16 mouse cellular contexts compared by ENCODE assay signal in the genomic region with DNA sequence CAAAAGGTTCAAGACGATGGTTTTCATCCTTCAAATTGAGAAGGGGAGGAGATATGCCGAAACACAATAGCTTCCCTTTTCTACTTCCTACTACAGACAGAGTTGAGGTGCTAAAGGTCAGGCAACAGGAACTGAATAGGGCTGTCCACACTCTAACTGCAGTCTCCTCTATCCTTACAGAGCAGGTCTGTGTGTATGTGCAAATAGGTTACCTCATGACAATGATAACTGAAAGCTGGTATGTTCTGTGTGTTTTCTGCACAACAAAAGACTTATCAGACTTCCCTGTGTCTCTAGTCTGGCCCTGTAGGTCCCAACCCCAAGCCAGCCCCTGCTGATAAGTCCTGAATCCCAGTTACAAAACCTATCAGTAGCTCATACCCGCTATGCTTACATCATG. TPM values are rescaled to one million over a fixed set of nuclear protein-coding genes. Genes with fewer than 3 reads are reported as not detected.
DNase-seq lines count a peak whose midpoint lies in the region; ATAC-seq and TF ChIP-seq lines count a peak whose summit lies in the region.
"Had no signal": no experiment of that assay in that cellular context is flagged by ENCODE, and none has a peak within 500 bp of the region (broad histone marks: within the 10 kb centered on the region; RNA-seq: fewer than 3 reads in every experiment).

No protein-coding gene starts in this region.

- no peaks in the 10 kb centered on the region for H3K27me3 ChIP-seq in liver, adult 2 months (ENCODE audit: control insufficient read depth, insufficient read depth, low read length)
- no peaks in the 10 kb centered on the region for H3K27me3 ChIP-seq in heart, embryonic 12.5 days (replicated peaks)
- H3K27me3 ChIP-seq: heart, embryonic 15.5 days; hindbrain, embryonic 13.5 days; neural tube, embryonic 12.5 days had no signal

- intact Hi-C loops in left cerebral cortex, postnatal 4 days (cut with DNase I) = no loop called here
- intact Hi-C loops in left cerebral cortex, postnatal 14 days (cut with DNase I) = no loop called here

- no peaks in the 10 kb centered on the region for H3K4me1 ChIP-seq in liver, adult 2 months (ENCODE audit: control insufficient read depth, insufficient read depth, low read length)
- H3K4me1 ChIP-seq in heart, embryonic 12.5 days (replicated peaks) = peaks cover 6% of the 10 kb centered on the region
- H3K4me1 ChIP-seq: forebrain, embryonic 10.5 days; heart, embryonic 15.5 days; hindbrain, embryonic 13.5 days; neural tube, embryonic 12.5 days had no signal

- H3K9me3 ChIP-seq in heart, embryonic 12.5 days (replicated peaks) = peaks cover 6% of the 10 kb centered on the region; the same call in 1 of the 2 replicates
- H3K9me3 ChIP-seq: heart, embryonic 15.5 days; hindbrain, embryonic 13.5 days; neural tube, embryonic 12.5 days had no signal

- H3K9ac ChIP-seq in liver, adult 2 months (ENCODE audit: low read depth, low read length) = no peak overlapping the region
- no peak overlapping the region for H3K9ac ChIP-seq in heart, embryonic 12.5 days
- H3K9ac ChIP-seq: heart, embryonic 15.5 days; hindbrain, embryonic 13.5 days; neural tube, embryonic 12.5 days had no signal

- DNase-seq in A20 (ENCODE audit: low read depth, low spot score) = peak; percentile 43
- DNase-seq in liver, adult 2 months (ENCODE audit: extremely low read depth, low read depth, low spot score) = peak; percentile 24
- DNase-seq in left cerebral cortex, postnatal 4 days = no peak
- DNase-seq in adipocyte (ENCODE audit: low spot score) = no peak
- no peak for DNase-seq in left cerebral cortex, postnatal 14 days (ENCODE audit: low spot score in 2 of 2)
- DNase-seq: cerebellum, adult 18-20 months; kidney, adult 11 months; kidney, postnatal 14 days had no signal

- H3K36me3 ChIP-seq in liver, adult 2 months (ENCODE audit: control insufficient read depth, insufficient read depth, low read length) = no peaks in the 10 kb centered on the region
- 0 out of 2 replicates have a peak, but pooled peaks cover 2% of the 10 kb centered on the region for H3K36me3 ChIP-seq in heart, embryonic 12.5 days
- H3K36me3 ChIP-seq: heart, embryonic 15.5 days had no signal

- no peak overlapping the region for H3K4me2 ChIP-seq in heart, embryonic 12.5 days
- H3K4me2 ChIP-seq: heart, embryonic 15.5 days; hindbrain, embryonic 13.5 days; neural tube, embryonic 12.5 days had no signal

- 71% methylated on average over 3 of the region's 3 CpGs for WGBS in liver, adult 2 months
- WGBS in heart, embryonic 12.5 days = 58% methylated on average over 3 of the region's 3 CpGs

- no peak for TF ChIP-seq CTCF in liver, adult 2 months (IDR thresholded peaks at IDR 0.05; ENCODE audit: low read depth, low read length)

- no peak overlapping the region for H3K4me3 ChIP-seq in liver, adult 2 months (ENCODE audit: insufficient read depth, low read depth, low read length)
- no peak overlapping the region for H3K4me3 ChIP-seq in heart, embryonic 12.5 days
- H3K4me3 ChIP-seq: forebrain, embryonic 10.5 days; heart, embryonic 15.5 days; hindbrain, embryonic 13.5 days; neural tube, embryonic 12.5 days had no signal

- no peak overlapping the region for H3K27ac ChIP-seq in liver, adult 2 months (replicated peaks; ENCODE audit: insufficient read depth, low read depth, low read length)
- H3K27ac ChIP-seq in heart, embryonic 12.5 days (ENCODE audit: poor library complexity, severe bottlenecking) = no peak overlapping the region
- H3K27ac ChIP-seq: forebrain, embryonic 10.5 days; heart, embryonic 15.5 days; hindbrain, embryonic 13.5 days; neural tube, embryonic 12.5 days had no signal

- no peak for TF ChIP-seq POLR2A in liver, adult 2 months (IDR thresholded peaks at IDR 0.05; ENCODE audit: extremely low read depth, insufficient read depth, low read length)

- H3K79me2 ChIP-seq in liver, adult 2 months (ENCODE audit: control insufficient read depth, insufficient read depth, low read length) = no peaks in the 10 kb centered on the region; the same call in 1 of the 2 replicates

- ATAC-seq in CD4-positive, CD25-positive, alpha-beta regulatory T cell, adult 4 months = peak; percentile 20
- ATAC-seq in megakaryocyte, adult 5-6 weeks (ENCODE audit: poor library complexity, severe bottlenecking) = peak; percentile 90
- ATAC-seq in heart, embryonic 12.5 days (ENCODE audit: insufficient number of reproducible peaks, low FRiP score) = no peak
- ATAC-seq: midbrain, embryonic 16.5 days had no signal

RNA-seq across cellular contexts. Expression of a gene that starts 16.5 kb away (rescaled TPM):
- polyA plus RNA-seq in CD4-positive, CD25-positive, alpha-beta regulatory T cell, adult 4 months (2017; shearing (Covaris generic)) = 10 to 100 TPM; 11.3 to 14.0 TPM
- total RNA-seq in liver, adult 2 months (2014; rRNA removed) = 8.5 and 8.9 TPM in 2 replicates
- polyA plus RNA-seq in liver, adult 2 months (2012; rRNA removed) = 6.7 and 9.5 TPM in 2 replicates
- total RNA-seq in megakaryocyte, adult 5-6 weeks (2015) = 26.5 and 41.8 TPM in 2 replicates
- 43.4 and 51.6 TPM in 2 replicates for total RNA-seq in megakaryocyte, adult 5-6 weeks (2017)
- total RNA-seq in left cerebral cortex, postnatal 4 days (2021) = 10 to 100 TPM; 30.0 to 33.3 TPM
- polyA plus RNA-seq in heart, embryonic 12.5 days (2016; fragmentation: Nextera tagmentation; extraction: Ambion mirVana) = 15.6 and 17.0 TPM in 2 replicates
- 10 to 100 TPM; 36.3 to 38.2 TPM for total RNA-seq in left cerebral cortex, postnatal 14 days (2021)

Comparison
In these comparisons a context has a peak if more than half of its experiments do, and no peak if none do; other contexts are left out.
1. DNase-seq: peak in A20 (single experiment) and liver, adult 2 months (single experiment); none in left cerebral cortex, postnatal 4 days (single experiment), adipocyte (single experiment) and left cerebral cortex, postnatal 14 days (0 of 2).